Mouse (Mus musculus) urinary bladder, postnatal 4 days (tissue): ENCODE results near the gene Cdk2ap2.
"Not testable (repeated sequence)": the region's sequence is repeated elsewhere in the genome, so short reads cannot be mapped to it uniquely, and the experiment has no call there.

Source experiments
- DNase-seq, 2 experiments: peaks; one replicate each; pipeline ENCODE4 v3.0.0; 2021 to 2022; ENCODE audit warnings: low spot score in 2 of 2

Cdk2ap2 gene

DNA sequence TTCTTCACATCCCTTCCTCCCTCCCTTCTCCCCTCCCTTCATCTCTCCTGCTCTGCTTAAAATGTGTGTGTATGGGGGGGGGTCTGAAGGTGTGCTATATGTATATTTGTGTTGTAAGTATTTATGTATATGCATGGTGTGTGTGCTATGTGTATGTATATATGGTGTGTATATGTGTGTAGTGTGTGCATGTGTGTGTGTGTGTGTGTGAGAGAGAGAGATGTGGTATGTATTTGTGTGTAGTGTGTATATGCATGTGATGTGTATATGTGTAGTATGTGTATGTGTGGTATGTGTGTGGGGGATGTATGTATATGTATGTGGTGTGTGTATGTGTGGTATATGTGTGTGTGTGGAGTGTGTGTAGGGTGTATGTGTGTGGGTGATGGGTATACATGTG is 30.1 kb upstream of the Cdk2ap2 start:
- no peak for DNase-seq

DNA sequence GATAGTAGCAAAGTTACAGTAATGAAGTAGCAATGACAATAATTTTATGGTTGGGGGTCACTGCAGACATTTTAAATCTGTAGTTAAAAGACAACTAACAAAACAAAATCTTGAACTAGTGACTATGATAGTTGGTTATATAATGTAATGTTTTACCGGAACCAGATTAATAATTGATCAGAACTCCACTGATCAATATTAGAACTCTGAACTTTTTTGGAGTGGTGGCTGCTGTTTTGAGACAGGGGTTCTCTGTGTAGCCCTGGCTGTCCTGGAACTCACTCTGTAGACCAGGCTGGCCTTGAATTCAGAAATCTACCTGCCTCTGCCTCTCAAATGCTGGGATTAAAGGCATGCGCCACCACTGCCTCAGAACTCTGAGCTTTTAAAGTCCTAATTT is 28.7 kb upstream of the Cdk2ap2 start:
- DNase-seq, result not testable (repeated sequence)

DNA sequence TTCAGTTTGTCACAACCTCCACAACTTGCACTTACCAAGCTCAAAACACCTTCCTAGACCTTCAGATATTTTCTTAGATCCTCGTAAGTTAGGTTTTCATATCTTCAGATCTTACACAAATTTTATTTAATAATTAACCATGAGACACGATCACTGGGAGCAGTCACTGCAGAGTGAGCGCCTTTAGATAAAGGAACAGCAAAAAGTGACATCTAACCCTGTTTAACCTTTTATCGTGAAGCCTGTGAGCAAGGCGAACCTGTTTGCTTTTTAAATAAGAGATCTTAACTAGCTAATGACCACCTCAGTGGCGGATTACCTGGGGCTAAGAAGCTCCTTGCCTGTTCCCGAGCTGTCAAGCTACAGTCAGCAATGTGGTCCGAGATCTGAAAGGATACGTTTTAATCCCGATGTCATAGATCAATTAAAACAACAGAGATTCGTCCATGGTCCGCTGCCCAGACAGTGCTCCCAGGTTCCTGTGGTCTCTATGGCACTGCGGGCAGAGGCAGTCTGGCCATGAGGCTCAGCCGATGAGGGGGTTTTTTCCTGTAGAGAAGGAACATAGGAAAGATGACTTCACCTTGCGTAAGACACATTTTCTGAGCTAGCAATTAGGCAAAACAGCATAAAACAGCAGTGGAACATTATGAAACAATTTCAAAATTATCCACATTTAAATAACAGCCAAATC is 28.1 kb upstream of the Cdk2ap2 start:
- no peak for DNase-seq

DNA sequence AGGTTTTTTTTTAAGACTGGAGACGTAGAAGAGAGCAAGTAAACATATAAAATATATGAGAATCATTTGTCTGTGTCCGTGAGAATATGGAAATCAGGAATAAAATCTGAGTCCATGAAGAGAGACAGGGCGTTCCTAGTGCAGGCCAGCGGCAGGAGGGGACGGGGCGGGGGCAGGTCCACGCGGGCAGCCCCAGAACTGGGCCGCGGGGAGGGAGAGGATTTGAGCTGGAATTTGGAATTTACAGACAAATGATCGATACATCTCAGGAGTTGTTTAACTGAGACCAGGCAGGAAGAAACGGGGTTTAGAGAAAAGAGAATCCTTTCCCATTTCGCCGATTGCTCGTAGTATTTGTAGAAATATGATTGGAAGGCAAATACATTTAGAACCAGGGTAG is 26.7 kb upstream of the Cdk2ap2 start:
- no peak for DNase-seq

DNA sequence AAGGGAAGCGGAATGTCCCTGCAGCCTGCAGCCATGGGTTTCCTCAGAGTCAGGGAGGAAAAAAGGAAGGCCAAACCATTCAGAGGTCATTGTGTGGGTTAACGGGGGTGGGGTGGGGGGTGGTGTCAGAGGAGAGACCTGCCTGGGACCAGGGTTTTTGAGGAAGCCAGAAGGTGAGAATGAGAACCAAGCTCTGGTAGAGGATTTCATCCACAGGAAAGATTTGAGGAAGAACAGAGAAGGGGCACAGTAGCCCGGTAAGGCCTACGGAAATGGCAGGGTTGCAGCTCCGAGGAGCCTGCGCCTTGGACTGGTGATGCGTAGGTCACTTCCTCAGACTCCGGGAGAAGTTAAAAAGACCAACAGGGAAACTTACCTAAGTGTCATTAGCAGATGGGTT is 26.2 kb upstream of the Cdk2ap2 start:
- no peak for DNase-seq

DNA sequence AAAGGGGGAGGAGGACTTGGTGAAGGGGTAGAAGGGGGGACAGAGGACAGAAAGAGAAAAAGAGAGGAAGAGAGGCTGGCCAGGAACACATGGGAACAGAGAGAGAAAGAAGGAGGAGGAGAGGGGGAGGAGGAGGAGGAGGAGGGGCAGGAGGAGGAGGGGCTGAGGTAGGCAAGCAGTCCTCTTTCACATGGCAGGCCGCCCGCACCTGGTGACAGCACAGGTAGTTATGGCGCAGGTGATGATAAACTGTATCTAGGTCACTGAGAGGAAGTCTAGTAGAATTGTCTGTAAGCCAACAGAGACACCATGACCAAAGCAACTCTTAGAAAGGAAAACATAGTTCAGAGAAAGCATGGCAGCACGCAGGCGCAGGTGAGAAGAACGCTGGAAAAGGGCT is 25.6 kb upstream of the Cdk2ap2 start:
- DNase-seq, result no peak

DNA sequence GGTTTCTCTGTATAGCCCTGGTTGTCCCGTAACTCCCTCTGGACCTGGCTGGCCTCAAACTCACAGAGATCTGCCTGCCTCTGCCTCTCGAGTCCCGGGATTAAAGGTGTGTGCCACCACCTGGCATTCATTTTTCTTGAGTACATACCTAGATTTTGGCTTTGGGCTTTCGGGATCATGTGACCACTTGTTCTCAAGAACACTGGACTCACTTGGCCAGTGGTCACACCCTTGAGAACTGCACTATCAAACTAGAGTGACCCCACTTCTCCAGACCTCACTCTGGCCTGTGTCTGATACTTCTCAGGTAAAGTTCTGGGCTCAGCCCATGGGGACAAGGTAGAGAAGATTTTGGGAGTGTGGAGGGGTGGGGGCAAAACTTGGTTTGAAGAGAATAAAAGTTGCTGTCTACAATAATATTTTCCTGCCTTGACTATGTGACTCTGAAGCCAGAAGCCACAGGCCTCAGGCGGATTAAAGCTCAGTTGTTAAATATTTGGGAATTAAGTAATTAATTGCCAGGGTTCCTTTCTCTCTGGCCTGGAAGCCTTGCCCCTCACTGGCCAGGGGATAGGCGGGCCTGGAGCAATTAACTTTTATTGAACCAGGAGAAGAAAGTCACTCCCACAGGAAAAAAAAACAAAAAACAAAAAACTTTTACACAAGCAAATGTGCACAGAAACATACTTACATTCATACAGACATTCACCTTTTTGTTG is 24.1 kb upstream of the Cdk2ap2 start:
- DNase-seq, result no peak

DNA sequence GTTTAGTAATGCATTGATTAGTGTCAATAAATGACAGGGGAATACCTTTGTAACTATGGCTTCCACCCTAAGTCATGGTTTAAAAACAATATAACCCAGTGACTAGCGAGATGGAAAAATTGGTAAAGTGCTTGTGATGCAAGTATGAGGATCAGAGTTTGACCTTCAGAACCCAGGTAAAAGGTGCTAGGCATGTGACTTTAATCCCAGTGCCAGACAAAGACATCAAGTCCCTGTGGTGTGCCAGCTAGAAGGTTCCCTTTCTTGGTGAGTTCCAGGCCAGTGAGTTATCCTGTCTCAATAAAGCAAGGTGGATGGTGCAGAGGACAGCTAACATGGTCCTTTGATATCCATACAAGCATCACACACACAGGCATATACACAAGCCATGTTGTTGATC is 21.5 kb upstream of the Cdk2ap2 start:
- DNase-seq, result no peak

DNA sequence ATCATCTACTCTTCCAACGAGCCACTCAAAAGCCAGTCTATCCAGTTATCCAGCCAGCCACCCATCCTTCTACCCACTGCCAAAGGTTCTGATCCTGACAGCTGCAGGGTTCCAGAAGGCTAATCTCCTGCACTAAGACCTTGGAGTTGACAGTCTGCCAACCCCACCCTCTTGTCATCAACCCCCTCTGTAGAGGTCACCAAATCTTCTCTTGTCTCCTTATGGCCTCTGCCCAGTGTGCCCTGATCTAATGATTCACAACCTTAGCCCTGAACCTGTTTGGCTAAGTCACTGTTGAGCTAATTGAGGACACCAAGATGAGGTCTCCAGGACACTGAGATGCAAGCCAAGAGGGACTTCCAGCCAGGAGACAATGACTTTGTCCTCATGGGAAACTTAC is 17.4 kb upstream of the Cdk2ap2 start:
- DNase-seq, result no peak

DNA sequence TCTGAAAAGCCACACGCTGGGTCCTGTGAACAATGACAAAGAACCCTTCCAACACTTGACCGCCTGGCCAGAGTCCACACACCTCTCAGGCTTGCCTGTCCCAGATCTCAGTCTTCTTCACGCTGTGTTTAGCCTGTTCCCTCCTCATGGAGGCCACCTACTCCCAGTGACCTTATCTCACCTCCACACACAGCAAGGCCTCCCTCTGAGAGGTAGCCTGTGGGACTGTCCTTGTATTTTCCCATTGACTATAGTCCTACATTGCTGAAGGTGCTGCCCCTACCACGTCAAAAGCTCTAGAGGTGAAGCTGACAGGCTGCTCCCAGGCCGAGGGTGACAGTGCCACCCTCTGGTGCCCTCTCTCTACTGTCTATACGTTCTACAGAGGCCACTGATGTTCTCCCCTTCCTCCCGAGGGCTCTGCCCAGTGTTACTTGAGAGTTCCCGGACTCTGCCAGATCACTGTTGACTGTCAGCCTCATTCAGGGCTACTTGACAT is 16.4 kb upstream of the Cdk2ap2 start:
- no peak for DNase-seq

DNA sequence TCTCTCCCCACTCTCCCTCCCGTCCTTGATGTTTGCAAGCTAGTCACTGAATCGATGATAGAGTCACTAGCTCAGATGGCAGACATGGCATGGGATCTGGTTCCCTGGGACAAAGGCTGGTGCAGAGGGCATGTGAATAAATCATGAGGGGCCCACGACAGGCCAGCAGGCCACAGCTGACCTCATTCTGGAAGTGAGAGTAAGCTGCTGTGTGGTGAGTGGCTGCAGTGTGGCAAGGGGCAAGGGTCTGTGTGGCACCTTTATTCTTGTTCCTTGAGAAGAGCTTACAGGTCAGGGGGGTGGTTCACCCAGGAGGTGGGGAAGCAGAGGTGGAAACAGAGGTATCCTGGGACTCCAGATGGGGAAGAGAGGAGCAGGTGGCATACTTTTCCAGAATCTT is 15.6 kb upstream of the Cdk2ap2 start, which contains the start of gene Cabp2:
TSS of gene Cabp2 (plus strand) at position 185 of the 400 bp plus-strand sequence.
- DNase-seq, result no peak

DNA sequence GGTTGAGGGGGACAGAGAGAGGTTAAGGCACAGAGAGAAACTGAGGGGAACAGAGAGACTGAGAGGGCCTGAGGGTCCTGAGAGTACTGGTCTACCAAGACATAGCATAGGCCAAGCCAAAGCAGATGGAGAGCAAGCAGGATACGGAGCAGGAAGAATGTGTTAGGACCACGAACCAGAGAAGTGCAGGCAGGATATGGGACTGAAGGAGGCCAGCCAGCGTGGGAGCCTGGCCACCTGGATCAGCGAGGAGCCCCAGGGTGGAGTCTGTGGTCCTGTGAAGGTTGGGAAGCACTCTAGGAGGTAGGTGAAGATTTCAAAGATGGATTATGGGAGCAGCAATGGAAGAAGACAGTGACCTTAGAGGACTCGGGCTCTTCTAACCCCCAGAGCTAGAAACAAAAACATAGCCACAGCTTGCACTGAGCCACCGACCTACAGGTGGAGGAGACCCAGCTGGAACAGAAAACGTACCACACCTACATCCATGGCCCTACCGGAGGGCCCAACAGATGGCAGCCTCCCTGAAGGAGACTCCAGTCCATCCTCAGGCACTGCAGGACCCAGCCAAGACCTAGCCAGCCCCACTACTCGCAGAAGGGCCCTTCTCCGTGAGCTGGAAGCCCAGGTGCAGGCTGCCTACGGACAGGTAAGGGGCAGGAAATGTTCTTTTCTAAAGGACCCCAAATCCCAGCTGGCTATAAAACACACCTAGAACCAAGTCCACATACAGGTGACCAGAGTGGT is 14.6 kb upstream of the Cdk2ap2 start:
- no peak for DNase-seq

DNA sequence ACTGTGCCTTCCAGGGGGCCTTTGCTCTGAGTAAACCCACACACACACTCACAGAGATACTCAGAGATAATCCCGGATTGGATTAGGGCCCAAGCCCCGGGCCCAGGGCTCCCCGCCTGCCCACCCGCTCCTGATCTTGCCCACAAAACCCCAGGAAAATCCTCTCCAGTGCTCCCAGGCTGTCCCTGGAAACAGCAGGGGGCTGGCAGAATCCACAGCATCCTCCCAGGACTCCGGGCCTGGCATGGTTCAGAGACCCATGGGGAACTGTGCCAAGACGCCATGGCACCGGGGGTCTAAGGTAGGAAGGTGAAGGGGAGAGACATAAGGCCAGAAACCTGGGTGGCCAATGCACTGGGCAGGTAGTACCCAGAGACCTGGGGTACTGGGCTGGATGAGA is 13.7 kb upstream of the Cdk2ap2 start:
- DNase-seq, result no peak

DNA sequence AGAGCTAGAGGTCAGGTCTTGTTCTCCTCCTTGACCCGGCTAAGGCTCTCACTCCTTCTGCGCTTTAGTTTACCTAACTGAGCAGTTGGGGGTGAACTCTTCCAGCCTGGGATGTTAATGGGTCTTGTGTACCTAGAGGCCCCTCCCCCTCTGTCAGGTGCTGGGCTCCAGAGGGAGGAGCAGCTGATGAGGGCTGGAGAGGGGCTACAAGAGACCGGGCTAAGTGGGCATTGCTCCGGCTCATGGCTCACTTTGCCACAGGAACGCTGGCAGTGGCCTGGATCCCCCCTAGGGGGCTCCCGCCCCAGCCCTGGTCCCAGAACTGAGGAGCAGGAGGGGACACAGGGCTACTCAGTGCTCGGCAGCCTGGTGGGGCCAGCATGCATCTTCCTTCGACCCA is 13.2 kb upstream of the Cdk2ap2 start:
- DNase-seq, result no peak

DNA sequence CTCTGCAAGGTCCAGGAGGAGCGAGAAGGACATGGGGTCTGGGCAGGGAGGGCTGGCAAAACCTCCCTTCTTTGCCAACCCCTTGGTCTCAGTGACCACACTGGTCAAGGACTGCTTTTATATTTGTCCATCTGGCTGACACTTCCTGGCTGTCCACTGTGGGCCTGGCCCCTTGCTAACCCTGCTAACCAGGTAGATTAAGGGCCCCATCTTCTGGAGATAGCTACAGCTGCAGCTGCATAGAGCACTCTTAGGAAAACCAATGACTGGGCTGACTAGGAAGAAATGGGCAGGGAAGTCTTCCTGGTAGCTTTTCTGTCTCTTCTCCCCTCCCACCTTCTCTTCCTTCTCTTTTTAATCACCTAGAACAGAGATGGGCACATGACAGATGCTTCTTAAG is 12.0 kb upstream of the Cdk2ap2 start:
- DNase-seq, result no peak

DNA sequence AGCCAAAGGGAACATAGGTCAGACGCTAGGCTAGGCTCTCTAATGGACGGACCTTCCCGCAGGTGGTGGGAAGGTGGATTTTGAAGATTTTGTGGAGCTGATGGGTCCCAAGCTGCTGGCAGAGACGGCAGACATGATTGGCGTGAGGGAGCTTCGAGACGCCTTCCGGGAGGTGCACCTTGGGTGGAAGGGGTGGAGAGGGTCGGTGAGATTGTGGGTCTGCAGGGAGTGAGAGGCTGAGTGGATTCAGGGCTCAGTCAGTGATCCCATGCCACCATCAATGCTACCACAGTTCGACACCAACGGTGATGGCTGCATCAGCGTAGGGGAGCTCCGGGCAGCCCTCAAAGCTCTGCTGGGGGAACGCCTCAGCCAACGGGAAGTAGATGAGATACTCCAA is 10.8 kb upstream of the Cdk2ap2 start:
- DNase-seq, result no peak

DNA sequence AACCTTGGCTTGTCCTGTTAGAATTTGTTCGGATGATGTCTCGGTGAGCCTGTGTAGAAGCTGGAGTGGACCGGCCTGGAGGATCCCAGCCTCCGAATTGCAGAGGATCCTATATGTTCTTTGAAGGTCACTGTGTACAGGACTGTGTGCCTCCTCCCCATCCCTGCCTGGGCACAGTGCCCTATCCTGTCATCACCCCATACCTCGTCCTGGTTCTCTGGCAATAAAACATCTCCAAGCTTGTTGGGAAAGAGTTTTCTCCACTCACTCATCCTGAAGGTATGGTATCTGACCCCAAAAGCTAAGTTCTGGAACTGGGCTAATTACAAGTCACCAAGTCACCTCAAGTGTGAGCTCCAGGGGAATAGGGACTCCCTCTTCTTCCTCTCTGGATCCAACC is 9.9 kb upstream of the Cdk2ap2 start:
- no peak for DNase-seq

DNA sequence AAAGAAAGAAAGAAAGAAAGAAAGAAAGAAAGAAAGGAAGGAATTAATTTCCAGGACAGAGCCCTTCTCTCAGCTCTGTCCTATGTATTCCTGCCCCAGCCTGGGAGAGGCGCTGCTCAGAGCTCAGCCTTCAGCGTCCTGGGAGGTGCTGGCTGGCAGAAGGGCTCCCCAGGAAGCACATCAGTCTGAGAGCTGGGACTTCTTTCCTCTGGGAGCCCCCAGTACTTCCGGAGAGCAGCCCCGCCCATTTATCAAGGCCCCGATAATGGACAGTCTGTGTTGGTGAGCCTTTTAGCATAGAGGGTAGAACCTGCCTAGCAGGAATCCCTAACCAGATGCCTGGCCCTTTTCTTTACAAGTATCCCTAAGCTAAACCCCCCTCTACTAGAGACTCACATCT is 8.8 kb upstream of the Cdk2ap2 start:
- no peak for DNase-seq

DNA sequence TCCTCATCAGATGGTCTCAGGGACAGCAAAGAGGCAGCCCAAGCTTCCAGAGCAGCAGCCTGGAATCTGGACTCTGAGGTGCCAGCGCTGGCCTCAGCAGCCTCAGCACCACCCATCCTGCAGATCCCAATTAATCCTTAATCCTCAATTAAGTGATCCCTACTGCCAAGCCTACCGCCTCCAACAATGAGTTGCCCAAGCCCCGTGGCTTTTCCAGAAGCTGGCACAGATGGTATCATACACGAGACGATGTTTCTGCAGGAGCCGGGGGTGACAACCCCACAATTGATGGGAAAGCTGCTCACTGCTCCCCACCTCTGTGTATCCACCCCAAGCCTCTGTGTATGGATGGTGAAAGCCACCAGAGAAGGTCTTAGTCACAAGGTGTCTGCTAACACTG is 7.9 kb upstream of the Cdk2ap2 start:
- no peak for DNase-seq

DNA sequence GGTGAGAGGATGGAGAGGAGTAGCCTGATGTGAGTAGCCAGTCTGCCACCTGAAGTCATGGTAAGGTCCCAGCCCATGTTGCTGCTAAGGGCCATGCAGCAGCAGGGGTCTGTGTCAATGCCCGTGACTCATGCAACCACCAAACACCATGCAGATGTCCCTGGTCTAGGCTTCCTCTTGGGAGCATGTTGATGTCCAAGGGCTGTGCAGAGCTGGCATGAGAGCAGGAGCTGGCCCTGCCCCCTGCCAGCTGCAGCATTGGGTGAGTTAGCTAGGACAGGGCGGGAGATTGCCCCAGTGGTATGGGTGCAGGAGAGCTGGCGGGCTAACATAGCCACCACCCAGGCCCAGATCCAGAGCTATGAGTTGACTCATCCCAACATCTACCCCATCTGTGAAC is 6.5 kb upstream of the Cdk2ap2 start:
- DNase-seq, result no peak

DNA sequence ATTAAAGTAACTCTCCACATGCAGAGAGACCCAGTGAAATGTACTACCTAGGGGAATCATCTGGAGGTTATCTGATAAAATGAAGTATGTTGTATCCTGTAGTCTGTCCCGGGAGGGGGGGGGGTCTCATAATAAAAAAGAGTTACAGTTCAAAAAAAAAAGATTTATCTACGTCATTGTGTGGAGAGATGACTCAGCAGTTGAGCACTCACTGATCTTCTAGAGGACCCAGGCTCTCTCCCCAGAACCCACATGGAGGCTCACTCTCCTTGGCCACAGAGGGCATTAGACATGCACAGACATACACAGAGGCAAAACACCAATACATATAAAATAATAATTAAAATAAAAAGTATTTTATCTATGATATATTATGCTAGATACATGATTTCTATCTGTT is 5.6 kb upstream of the Cdk2ap2 start:
- no peak for DNase-seq

DNA sequence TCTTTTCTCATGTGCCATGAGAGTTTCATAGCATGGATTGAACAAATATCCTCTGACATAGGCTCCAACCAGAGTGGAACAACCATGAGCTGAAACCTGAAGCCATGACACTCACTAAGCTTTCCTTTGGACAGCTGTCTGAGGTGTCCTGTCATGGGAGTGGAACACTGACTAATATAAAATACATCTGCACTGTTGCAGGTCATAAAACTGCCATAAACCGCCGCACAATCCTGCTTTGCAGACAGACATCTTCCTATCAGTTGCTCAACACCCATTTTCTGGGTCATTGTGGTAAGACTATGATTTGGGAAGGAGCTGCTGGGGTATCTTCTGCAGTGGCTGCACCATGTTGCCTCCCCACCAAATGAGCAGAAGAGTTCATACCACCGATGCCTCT is 4.2 kb upstream of the Cdk2ap2 start:
- no peak for DNase-seq

DNA sequence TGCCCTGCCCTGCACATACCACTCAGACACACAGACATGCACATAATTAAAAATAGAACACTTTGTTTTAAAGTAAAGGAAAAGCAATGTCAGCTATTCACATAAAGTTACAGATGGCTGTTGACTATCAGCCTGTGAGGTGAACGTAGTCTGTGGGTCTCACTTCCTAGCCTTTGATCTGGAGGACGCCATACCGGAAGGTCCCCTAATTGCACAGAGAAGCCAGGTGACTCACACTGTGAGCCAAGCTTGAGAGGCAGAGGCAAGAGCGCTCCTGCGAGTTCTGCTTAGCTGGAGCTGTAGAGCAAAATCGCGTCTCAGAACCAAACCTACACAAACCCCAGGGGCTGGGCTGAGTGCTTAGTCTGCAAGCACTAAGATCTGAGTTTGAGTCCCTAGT is 3.2 kb upstream of the Cdk2ap2 start:
- DNase-seq, result no peak
